Mouse (Mus musculus) neutrophil, adult 65 days (primary cell): Measurements from ENCODE around the gene Gm20835. TPM values are rescaled to one million over a fixed set of nuclear protein-coding genes. Genes with fewer than 3 reads are reported as not detected.

Experiments
- total RNA-seq: library from RNA; stranded (reverse); gene quantifications from 2 replicates; pipeline ENCODE4 v1.2.4, GENCODE M21; 2023

Gm20835 gene
- total RNA-seq, result not detected in 2 replicates

GRCm38 (mm10) chrY:36735190-36735589, at the start of gene Gm20835:
Gm20835 (minus strand) TSS chrY:36735290.

